Mouse (Mus musculus) thymus, postnatal 25 days (tissue): ENCODE results near the gene Gmds.

ENCODE experiments used
- DNase-seq: peaks from one replicate; pipeline ENCODE4 v3.0.0; 2022

Gmds gene

DNA sequence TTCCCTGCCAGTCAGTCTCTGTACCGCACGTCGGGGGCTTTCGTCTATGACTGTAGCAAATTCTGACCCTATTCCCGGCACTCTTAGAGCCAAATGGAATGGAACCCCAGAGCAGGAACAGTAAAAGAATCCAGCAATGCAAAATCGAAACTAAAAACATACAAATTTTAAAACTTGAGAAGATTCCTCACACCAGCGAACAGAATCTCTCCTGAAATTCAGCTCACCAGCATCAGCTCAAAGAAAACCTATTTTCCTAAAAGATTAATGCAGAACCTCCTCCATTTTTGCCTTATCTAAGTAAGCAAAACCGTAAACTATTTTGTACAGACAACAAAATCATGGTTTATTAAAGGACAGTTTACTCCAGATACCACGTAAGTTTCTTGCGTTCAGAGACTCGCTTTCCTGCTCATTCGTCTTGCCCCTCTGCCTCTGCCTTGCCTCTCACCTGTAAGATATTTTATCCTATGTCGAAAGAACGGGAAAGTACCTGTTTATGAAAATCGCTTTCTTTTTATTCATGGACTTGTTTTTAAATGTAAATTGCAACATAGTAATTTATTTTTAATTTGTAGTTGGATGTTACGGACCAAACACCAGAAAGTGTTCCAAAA, 529.6 kb downstream of the Gmds start:
- no peak for DNase-seq

DNA sequence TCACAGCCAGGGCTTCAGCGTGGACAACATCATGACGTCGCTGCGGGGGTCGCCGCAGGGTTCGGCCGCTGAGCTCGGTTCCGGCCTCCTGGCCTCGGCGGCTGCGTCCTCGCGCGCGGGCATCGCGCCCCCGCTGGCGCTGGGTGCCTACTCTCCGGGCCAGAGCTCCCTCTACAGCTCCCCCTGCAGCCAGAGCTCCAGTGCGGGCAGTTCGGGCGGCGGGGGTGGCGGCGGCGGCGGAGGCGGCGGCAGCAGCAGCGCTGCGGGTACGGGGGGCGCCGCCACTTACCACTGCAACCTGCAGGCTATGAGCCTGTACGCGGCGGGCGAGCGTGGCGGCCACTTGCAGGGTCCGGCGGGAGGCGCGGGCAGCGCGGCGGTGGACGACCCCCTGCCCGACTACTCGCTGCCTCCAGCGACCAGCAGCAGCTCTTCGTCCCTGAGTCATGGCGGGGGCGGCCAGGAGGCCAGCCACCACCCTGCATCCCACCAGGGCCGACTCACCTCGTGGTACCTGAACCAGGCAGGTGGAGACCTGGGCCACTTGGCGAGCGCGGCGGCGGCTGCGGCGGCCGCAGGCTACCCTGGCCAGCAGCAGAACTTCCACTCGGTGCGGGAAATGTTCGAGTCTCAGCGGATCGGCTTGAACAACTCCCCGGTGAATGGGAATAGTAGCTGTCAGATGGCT, 530.3 kb downstream of the Gmds start:
- peak; percentile 37 for DNase-seq

GRCm38 (mm10) chr13:31807736-31808115, 530.8 kb downstream of the Gmds start:
- DNase-seq = no peak

GRCm38 (mm10) chr13:31806890-31807735, 531.4 kb downstream of the Gmds start:
- DNase-seq = no peak

GRCm38 (mm10) chr13:31806428-31806832, 532.1 kb downstream of the Gmds start, which contains the start of gene Foxc1:
Gene Foxc1, plus strand, starts transcription at chr13:31806633.
- DNase-seq = peak; percentile 54

DNA sequence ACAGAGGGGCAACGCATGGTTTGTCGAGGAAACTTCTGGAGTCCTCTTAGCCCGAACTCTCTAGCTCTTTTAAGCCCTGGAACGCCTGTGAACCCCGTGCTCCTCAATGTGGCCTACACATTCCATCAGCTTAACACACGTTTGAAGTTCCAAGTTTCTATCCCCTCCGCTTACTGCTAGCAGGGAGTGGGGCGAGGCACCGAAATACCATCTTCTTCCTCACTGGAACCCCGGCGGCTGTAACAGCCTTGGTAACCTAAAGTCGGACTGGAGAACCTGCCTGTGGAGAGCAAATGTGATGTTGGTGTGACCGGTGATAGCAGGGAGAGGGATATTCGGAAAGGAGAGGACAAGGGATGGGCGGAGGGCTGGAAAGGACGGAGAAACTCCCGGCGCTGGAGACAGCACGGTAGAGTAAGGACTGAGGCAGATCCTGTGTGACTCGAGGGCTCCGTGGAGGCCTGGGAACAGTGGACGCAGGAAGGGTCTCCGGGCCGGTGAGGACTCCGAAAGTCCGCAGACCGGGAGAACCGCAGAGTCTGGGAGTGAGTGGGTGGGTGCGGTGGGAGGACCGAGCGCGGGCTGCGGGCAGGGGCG, 532.6 kb downstream of the Gmds start:
- no peak for DNase-seq

DNA sequence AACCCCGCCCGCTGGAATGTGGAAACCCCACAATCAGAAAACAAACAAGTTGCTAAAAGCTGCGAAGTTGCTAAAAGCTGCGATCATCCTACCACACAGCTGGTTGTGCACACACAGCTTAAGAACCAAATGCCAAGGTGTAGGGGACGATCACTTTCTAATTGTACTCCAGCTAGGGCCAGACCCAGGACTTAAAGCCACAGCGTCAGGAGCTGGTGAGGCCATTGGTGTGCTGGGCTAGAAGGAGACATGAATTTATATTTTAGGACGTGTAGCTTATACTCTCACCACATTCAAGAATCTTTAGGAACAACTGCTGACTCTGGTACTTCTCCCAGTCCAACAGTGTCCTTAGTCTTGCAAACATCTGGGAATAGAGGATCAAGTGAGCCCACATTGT, 534.0 kb downstream of the Gmds start:
- no peak for DNase-seq

DNA sequence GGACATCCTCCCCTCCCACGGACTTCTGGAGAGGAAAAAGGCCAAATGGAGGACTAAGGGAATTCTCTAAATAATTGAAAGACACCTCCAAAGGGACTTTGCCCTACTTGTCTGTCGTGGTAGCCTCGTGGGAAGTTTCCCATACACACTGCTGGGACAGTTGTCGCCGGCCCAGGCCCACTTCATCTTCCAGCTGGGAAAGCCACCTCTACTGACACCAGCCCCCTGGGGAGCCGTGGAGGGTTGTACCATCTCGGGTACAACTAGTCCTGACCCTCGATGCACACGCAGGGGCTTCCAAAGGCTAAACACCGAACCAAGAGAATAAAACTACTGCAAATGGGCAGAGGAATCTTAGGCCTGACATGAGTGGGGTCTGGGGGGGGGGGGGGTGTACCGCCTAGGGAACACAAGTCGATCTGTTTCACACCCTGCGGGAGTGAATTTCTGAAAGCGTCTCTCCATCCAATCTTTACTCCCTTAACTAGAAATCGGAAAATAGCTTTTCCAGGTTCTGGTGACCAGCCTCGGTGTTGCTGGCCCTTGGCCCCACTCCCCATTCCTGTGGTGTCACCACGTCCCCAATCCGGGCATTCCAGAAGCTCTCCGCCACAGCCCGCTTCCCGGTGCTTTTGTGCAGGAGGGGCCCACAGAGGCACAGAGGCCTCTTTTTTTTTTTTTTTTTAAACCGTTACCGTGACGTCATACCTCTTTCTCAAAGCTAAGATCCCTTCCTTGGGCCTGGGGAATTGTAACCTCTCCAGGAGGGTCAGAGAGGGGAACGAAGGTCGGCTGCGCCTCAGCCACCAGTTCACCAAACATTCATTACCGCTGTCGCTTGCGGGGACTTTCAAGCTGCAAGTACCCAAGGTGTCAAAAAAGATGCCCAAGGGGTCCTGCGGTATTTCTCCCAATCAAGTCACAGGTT, 535.1 kb downstream of the Gmds start:
- no peak for DNase-seq

GRCm38 (mm10) chr13:31802447-31802846, 536.1 kb downstream of the Gmds start:
- no peak for DNase-seq

GRCm38 (mm10) chr13:31801703-31802305, 536.7 kb downstream of the Gmds start:
- no peak for DNase-seq

DNA sequence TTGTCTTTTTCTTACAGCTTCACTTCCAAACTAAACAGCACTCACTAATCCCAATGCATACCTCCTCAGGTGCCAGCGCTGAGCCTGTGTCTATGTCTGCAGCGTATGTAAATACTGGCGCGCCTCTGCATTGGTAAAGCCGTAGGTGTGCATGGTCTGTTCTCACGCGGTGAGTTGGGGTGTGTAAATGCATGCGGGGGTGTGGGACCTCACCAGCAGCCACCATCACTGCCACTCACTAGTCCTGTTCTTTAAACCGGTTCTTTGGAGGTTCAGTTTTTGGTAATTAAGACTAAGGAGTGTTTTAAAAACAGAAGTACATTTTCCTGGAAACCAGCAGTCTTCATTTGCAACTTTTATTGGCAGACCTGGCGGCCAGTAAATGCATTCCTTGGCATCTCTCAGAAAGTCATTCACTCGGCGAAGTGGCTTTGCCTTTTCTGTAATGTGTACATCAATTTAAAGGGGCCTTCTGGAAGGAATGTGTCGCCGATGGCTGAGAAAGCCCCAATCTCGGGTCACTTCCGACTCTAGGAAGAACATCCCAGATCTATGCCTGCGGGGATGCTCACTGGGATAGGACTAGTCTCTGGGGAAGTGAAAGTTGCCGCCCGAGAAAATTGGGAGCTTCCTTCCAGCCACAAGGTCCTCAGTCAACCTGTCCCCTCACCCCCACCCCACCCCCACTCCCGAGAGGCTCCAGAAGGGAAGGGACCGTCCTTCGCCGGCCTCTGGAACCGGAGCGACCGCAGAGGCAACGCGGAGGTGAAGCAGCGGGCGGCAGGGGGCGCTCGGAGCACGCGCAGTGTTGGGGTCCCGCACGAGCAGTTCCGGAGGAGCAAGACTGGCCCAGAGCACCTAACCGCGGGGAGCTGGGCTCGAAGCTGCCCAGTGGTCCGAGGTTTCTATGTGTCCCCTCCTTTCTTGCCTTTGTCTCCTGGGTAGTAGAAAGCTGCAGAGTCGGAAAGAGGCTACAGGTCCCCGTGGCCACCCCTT, 537.7 kb downstream of the Gmds start:
- DNase-seq = peak; percentile 76

DNA sequence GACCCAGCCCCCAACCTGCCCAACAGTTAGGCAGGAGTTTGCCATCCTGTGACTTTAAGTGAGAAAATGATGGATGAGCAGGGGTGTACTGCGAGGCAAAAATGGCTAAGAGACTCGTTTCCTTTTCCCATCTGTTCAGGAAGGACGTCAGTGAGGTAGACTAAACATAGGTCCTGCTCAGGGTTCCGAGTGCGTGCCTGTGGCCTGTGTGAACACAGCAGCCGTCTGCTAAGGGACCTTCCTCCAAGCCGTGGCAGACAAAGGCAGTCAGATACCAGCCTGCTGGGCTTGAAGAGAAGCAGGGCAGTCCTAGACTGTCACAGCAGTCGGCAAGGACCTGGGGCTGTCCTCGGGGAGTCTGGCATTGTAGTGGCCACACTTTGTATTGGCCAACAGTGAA, 540.5 kb downstream of the Gmds start:
- DNase-seq = no peak

DNA sequence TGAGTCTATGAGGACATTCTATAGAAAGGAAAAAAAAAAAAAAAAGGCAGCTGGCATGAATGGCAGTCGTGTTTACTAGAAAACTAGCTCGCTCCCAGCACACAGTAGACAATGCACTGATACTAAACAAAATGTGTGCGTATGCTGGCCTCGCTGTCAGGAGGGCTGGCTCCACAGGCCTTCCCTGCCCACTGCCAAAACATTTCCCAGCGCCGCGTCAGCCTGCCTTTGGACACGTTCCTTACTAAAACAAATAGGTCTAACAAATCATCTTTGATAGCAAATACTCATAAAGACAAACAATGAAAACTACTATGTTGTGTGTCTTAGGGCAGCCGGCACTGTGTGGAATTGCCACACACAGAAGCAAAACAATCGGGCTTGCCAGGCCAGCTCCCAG, 541.2 kb downstream of the Gmds start:
- DNase-seq = no peak

DNA sequence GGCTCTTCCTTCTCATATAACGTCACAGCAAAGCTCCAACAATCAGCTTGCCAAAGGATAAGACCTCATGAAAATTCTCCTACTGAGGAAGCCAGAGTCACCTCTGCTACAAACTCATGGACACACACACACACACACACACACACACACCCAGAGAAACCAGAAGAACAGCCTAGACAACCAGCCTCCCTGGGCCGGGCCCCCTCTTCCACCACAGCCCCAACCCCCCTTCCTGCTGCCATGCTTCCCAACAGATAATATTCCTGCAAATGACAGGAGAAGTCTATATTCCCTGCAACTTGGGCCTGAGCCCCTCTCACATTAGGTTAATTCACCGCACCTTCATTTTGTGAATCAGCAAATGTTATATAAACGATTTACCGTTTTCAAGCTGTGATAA, 545.4 kb downstream of the Gmds start:
- DNase-seq = no peak

- no peak for DNase-seq
Observed at GRCm38 (mm10) chr13:31792480-31793132, 545.9 kb downstream of the Gmds start.

- no peak for DNase-seq
Observed at GRCm38 (mm10) chr13:31784757-31785156, 553.8 kb downstream of the Gmds start.

DNA sequence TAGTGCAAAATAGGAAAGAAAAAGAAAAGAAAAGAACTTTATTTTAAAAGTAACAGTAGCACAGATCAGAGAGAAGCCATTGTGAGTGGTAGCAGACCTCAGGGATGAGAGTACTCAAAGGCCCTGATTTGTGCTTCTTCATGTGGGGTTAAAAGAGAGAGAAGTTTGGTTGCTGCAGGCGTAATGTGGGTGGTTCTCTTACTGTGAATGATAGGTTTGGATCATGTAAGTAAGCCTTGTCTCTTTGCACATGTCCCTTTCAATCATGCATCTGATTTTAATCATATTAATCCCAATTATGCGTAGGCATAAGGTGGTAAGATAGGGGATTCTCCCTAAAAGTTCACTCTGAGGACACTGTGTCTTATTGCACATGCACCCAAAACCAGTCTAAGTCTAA, 556.5 kb downstream of the Gmds start:
- no peak for DNase-seq

DNA sequence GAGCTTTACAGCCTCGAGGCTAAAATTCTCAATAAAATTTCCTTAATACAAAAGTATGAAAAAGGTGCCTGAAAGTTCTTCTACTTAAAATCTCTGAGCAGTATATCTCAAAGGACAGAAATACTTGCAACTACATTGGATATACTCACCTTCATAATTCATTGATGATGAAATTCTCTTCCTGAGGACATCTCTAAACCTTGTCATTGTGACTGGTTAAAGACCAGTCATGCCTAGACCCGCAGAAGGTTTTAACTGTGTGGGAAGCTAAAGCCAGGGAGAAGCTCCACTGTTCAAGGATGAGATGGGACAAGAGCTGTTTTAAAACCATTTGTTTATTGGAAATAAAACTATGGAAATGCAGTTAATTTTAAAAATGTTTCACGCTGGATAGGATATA, 558.2 kb downstream of the Gmds start:
- no peak for DNase-seq

DNA sequence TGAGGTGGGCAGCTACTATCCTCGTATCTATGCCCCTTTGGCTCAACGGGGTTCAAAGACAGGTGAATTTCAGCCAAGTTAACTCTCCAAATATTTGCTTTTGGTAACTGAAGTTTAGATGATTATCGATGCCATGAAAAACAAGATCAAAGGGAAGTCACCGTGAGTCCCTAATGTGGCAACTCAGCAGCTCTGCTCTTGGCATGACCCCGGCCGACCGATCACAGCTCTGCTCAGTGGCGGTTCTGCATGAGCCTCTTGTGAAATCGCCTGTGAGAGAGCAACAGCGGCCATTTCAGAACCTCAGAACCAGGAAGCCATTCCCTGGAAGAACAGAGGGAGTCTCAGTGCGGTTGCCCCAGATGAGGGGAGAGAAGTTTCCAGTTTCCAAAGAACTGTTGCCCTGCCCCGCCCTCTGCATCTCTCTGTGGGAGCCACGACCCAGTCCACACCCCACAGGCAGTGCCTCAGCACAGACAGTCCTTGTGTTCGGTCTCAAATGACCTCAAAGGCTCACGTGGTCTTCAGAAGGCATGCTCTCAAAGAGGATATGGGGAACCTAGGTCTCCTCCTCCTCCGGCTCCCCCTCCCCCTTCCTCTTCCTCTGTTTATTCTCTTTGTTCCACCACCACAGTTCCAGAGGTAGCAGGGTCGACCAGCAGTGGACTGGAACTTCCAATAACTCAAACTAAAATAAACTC, 559.1 kb downstream of the Gmds start:
- DNase-seq = no peak
